Mouse (Mus musculus): ENCODE measurements around the gene Sun5.

Gene Sun5

DNA sequence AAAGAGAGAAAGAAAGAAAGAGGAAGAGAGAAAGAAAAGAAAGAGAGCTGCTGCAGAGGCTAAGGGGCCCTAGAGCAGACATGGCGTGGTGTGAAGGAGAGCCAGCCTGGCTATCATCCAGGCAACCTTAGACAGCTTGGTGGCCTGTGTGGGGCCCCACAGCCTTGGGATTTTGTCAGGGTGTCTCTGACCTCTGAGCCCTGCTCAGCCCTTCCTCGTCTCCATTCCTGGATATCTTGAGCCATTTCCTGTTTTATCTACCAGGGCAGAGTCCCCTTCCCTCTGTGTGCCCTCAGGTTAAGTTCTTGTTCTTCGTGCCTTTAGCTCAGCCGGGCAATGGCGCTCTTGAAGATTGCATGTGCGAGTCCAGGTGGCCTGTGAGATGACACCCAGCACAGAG lies 62.0 kb downstream of the Sun5 start:
- no peak for DNase-seq (ENCODE audit: low spot score)

DNA sequence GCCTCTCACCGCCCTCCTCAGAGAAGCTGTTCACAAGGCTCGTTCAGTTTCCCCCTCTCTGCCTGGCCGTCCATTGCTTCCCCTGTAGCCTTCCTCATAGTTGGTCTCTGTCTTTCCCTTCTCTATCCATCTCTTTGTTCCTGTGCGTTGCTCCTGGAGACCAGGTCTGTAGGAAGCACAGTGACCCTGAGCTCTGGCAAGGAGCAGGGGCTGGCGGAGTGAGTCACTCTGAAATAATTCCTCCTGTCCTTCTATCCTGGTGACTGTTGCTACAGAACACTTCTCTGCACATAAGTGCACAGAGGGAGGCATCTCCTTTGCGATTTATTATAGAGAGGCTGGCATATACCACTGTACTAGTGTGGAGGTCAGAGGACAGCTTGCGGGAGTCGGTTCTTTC lies 62.7 kb downstream of the Sun5 start:
- no peak for DNase-seq (ENCODE audit: low spot score)

DNA sequence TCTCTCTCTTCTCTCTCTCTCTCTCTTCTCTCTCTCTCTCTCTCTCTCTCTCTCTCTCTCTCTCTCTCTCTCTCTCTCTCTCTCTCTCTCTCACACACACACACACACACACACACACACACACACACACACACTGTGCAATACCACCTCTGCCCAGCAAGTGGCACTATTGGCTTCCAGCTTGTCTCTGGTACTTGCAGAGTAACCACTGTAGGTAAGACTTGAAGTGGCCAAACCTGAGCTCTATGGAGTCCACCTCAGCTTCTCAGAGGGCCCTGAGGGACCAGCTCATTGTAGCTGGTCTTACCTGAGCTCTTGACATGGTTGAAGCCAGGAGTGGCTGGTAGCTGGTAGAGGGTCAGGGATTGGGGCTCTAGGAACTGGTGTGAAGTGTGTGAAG lies 63.4 kb downstream of the Sun5 start:
- peak; percentile 47 for DNase-seq (ENCODE audit: low spot score)

Data from ovary, postnatal 14 days (tissue).